Mouse (Mus musculus) gastrocnemius, adult 8-10 months (tissue): ENCODE measurements around the gene Ctcfl. TPM values are rescaled to one million over a fixed set of nuclear protein-coding genes. Genes with fewer than 3 reads are reported as not detected.

Source experiments
- DNase-seq, 2 experiments: peaks; one replicate each; pipeline ENCODE4 v3.0.0; 2022; ENCODE audit warnings: low spot score in 2 of 2
- total RNA-seq, 4 experiments: library from RNA; stranded (reverse); gene quantifications; 2 replicates each; pipeline ENCODE4 v1.2.4; 2022

Gene Ctcfl
- total RNA-seq, 4 experiments from 2014 or later, result 0.18 to 0.34 TPM; not detected in 2

DNA sequence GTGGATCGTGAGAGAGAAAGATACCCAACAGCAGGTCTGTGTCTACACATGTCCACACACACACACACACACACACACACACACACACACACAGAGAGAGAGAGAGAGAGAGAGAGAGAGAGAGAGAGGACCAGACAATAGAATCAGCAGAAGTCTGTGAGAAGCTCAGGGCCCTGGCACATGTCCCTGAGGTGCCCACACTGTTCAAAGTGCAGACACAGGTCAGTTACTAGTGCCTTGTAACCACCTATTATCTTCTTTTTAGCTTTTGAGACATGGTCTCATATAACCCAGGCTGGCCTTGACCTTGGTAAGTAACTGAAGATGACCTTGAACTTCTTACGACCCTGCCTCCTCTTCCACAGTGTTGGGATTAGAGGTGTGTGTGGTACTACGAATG, 70.1 kb downstream of the Ctcfl start:
- DNase-seq, result no peak

GRCm38 (mm10) chr2:173048041-173048745, 71.1 kb downstream of the Ctcfl start:
- DNase-seq, result no peak

DNA sequence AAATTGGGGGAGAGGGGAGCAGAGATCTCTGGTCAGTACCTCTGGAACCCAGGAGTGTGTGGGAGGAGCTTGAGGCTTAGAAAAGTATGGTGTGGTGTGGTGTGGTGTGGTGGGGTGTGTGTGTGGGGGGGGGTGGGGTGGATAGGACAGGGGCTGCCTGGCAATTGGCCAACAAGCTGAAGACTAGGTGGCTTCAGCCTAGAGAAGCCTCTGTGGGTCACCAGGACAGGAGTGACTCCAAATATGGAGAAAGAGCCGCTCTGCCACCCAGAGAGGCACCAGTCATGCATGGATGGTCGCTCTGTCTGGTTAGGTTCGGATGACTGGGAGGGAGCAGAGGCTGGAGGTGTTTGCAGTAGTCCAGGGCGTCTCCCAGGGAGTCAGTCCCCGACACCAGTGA, 71.9 kb downstream of the Ctcfl start:
- DNase-seq, result no peak

DNA sequence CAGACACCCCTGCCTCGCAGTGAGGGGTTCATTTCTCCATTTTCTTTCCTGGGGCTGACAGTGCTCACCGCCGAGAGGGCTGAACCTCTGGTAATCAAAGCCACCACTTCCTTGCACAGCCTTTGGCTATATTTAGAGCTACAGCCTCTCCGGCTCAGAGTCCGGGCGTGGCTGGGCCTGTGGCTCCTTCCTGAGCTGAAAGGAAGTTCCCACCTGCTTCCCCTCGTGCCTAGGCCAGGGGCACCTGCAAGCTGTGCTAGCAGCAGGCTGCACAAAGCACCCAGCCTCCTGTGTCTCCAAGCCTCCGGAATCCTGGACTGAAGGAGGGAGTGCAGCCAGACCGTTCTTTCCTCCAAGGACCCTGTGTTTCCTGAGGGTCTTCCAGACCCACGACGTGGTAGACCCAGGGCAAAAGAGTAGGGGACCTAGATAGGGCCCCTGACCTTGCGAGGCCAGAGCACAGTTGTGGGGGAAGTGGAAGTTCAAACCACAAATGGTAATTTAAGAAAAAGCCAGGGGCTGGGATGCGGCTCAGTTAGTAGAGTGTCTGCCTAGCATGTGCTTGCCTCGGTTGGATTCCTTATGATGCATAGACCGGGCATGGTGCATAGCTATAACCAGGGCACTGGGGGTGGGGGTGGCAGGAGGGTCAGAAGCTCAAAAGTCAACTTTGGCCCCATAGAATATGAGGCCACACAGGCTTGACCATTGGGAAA, 72.6 kb downstream of the Ctcfl start:
- DNase-seq, result peak in 1 of 2 experiments; percentile 65

GRCm38 (mm10) chr2:173044198-173044970, 74.9 kb downstream of the Ctcfl start:
- DNase-seq, result peak; percentile 88 to 90

Other genes starting within 250 kb of the Ctcfl start
- gene Bmp7, start 179.2 kb downstream of the Ctcfl start, total RNA-seq, result 1 to 10 TPM in 1 of 4 experiments, under 1 TPM in 3; 0.10 to 1.4 (median 0.25) TPM
- gene Spo11, start 141.8 kb downstream of the Ctcfl start, total RNA-seq, result not detected
- 10 to 100 TPM in 3 of 4 experiments, 1 to 10 TPM in 1; 8.5 to 11.1 (median 11.0) TPM for gene Rae1, start 119.4 kb downstream of the Ctcfl start, total RNA-seq
- 100 to 1,000 TPM; 180 to 208 (median 192) TPM for gene Rbm38, start 99.0 kb downstream of the Ctcfl start, total RNA-seq
- 10 to 100 TPM in 2 of 4 experiments, 1 to 10 TPM in 2; 1.9 to 22.6 (median 8.5) TPM for gene Pck1, start 33.5 kb upstream of the Ctcfl start, total RNA-seq
- under 1 TPM in 1 of 4 experiments, not detected in 3; 0.54 TPM for gene Zbp1, start 99.4 kb upstream of the Ctcfl start, total RNA-seq
- gene Pmepa1, start 157.0 kb upstream of the Ctcfl start, total RNA-seq, result 10 to 100 TPM; 10.8 to 23.7 (median 18.9) TPM